Mouse (Mus musculus) liver, embryonic 16.5 days (tissue): ENCODE data around the gene Abca12. TPM values are rescaled to one million over a fixed set of nuclear protein-coding genes. Genes with fewer than 3 reads are reported as not detected.

ENCODE experiments used
- ATAC-seq: fragments of 200-750 bp; cut with Nextera tagmentation; 2 replicates; pipeline ENCODE4 v1.8.0; 2017; ENCODE audit warnings: low read depth, mild to moderate bottlenecking, moderate number of reproducible peaks, moderate library complexity
- H3K27ac ChIP-seq: fragments of 300-500 bp; sonication (generic); 2 replicates; pipeline ENCODE4 v1.5.1; 2014; ENCODE audit warnings: mild to moderate bottlenecking, low read length
- H3K27me3 ChIP-seq: fragments of 300-500 bp; sonication (generic); 2 replicates; pipeline ENCODE4 v1.6.1; 2014; ENCODE audit warnings: low read depth, low read length, mixed read lengths; ENCODE audit not compliant: control insufficient read depth, insufficient read depth
- H3K36me3 ChIP-seq: fragments of 300-500 bp; sonication (generic); 2 replicates; pipeline ENCODE4 v1.6.1; 2014; ENCODE audit warnings: mild to moderate bottlenecking; ENCODE audit not compliant: control insufficient read depth, insufficient read depth
- H3K4me1 ChIP-seq: fragments of 300-500 bp; sonication (generic); 2 replicates; pipeline ENCODE4 v1.6.1; 2014; ENCODE audit warnings: low read depth, low read length, mixed read lengths; ENCODE audit not compliant: control insufficient read depth
- H3K4me2 ChIP-seq: fragments of 300-500 bp; sonication (generic); 2 replicates; pipeline ENCODE4 v1.6.1; 2014; ENCODE audit warnings: low read depth, low read length, mixed read lengths
- H3K4me3 ChIP-seq: fragments of 300-500 bp; sonication (generic); 2 replicates; pipeline ENCODE4 v1.5.1; 2014; ENCODE audit warnings: low read depth, mild to moderate bottlenecking, low read length
- H3K9ac ChIP-seq: fragments of 300-500 bp; sonication (generic); 2 replicates; pipeline ENCODE4 v1.6.1; 2014; ENCODE audit warnings: low read depth, low read length
- H3K9me3 ChIP-seq: fragments of 300-500 bp; sonication (generic); replicated peaks from 2 replicates; pipeline ENCODE4 v1.6.1; 2016; ENCODE audit warnings: low read length; ENCODE audit not compliant: control insufficient read depth
- WGBS: fragments of 180-500 bp; shearing (Covaris S2); extraction: QIAGEN DNeasy Blood & Tissue Kit; methylation state at CpG from one replicate; pipeline ENCODE4 v1.1.7; 2014; ENCODE audit not compliant: insufficient replicate concordance; 5-methylcytosine and 5-hydroxymethylcytosine counted together
- polyA plus RNA-seq: library from polyadenylated mRNA; unstranded; fragments of >200 nt; fragmentation: Nextera tagmentation; extraction: Ambion mirVana; gene quantifications from 2 replicates; pipeline ENCODE4 v1.2.1, GENCODE M21; 2015

Gene Abca12
- polyA plus RNA-seq: not detected in 2 replicates

DNA sequence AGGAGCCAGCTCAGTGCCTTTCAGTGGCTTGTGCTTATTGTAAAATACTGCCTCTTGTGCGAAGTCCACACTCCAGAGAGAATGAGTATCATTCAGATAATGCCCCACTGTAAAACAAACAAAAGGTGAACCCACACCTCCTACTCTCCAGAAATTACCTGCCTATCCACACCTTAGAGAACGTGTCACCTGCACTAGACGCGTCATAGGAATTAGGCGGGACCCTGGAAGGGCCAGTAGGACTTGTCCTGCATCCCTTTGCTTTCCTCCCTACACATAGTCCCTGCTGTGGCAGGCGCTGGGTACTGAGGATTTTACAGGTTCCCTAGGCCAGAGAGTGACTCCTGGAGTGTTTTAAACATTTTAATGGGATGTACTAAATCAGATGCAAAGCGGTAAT is at the start of gene Abca12:
Gene Abca12, minus strand, starts transcription at position 101 of the 400 bp plus-strand sequence.
- Histone ChIP-seq H3K9me3 (no peaks in the 10 kb centered on the region), H3K27me3 (no peaks in the 10 kb centered on the region), H3K4me3 (no peak within 1 kb of the TSS), H3K4me2 (no peak within 1 kb of the TSS), H3K9ac (no peak within 1 kb of the TSS), H3K27ac (no peak within 1 kb of the TSS), H3K4me1 (no peaks in the 10 kb centered on the region), H3K36me3 (no peaks in the 10 kb centered on the region)
- 68% methylated on average over 7 of the region's 7 CpGs for WGBS
- ATAC-seq: no peak

DNA sequence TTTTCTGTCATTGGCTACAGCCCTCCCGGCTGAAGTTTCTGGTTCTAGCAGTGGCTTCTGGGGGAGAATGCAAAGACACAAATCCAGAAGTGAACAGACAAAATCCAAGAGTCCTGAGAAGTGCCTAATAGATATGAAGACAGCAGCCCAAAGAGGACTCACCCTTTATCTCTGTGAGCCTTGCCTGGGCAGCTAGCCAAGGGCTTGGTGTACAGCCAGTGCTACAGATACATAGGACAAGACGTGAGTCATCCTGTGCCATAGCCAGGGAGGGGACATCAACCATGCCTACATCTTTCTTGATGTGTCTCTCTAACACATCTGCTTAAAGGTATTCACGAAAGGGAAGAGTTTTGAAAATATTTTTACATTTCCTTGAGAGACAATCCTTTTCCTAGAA is 43.3 kb upstream of the Abca12 start:
- no peak for ATAC-seq
- no peaks in the 10 kb centered on the region for H3K4me1 ChIP-seq
- H3K4me2 ChIP-seq: no peak overlapping the region
- no peak overlapping the region for H3K9ac ChIP-seq
- no peaks in the 10 kb centered on the region for H3K27me3 ChIP-seq
- no peaks in the 10 kb centered on the region for H3K36me3 ChIP-seq
- no peaks in the 10 kb centered on the region for H3K9me3 ChIP-seq
- no peak overlapping the region for H3K4me3 ChIP-seq
- no peak overlapping the region for H3K27ac ChIP-seq
- 31% methylated on average over 3 of the region's 3 CpGs for WGBS

DNA sequence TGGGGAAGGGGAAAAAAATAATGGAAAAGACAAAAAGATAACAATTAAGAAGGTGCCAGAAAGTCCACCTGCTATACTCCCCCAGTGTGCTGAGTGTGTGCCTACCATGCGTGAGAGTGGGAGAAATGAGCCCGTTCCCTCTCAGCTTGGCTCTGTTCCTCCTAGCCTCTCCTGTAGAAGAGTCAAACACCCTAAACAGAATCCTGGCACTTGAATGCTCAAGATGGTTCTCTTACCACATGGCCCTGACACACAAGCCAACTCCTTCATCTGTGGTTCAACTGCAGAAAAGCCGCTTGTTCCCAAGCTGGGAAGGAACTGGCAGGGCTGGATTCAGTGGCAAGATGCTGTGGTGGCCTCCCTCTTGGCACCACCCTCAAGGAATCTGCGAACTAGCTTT is 32.7 kb upstream of the Abca12 start:
- ATAC-seq: no peak

DNA sequence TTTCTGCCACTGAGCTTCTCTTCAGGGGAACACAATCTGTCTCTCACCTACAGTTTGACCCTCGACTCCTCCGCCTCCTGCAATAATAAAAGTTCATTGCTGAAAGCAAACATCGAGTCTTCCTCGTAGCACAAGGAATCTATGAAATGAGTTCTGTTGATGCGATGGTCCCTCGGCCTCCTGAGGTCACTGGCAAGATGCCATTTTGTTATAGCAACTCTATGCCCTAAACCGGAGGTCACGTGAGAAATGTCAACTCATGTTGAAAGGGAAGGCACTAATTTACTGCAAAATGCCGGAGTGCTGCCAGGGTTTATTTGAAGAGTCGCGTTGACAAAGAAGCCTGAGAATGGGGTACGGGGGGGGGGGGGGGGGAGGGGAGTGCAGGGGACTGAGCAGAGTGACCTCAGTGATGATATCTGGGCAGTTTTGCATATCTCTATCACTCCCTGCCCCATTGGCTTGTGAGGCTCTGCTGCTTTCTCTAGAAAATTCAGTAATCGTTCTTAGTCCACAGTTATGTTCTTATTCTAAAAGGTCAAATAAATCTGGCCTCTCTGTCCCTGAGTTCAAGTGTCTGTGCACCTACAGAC is 7.1 kb upstream of the Abca12 start:
- Histone ChIP-seq H3K4me3 (no peak overlapping the region), H3K27ac (no peak overlapping the region), H3K9ac (no peak overlapping the region), H3K36me3 (no peaks in the 10 kb centered on the region), H3K4me2 (no peak overlapping the region), H3K9me3 (no peaks in the 10 kb centered on the region), H3K27me3 (no peaks in the 10 kb centered on the region), H3K4me1 (no peaks in the 10 kb centered on the region)
- 66% methylated on average over 13 of the region's 13 CpGs for WGBS
- ATAC-seq: no peak

More for the DNA sequence above, 32.7 kb upstream of the Abca12 start:
- no peak overlapping the region for H3K4me2 ChIP-seq
- H3K27me3 ChIP-seq: no peaks in the 10 kb centered on the region
- no peak overlapping the region for H3K4me3 ChIP-seq
- no peak overlapping the region for H3K9ac ChIP-seq
- H3K36me3 ChIP-seq: no peaks in the 10 kb centered on the region
- WGBS: 62% methylated on average over 4 of the region's 4 CpGs
- H3K27ac ChIP-seq: no peak overlapping the region
- H3K4me1 ChIP-seq: no peaks in the 10 kb centered on the region
- no peaks in the 10 kb centered on the region for H3K9me3 ChIP-seq

DNA sequence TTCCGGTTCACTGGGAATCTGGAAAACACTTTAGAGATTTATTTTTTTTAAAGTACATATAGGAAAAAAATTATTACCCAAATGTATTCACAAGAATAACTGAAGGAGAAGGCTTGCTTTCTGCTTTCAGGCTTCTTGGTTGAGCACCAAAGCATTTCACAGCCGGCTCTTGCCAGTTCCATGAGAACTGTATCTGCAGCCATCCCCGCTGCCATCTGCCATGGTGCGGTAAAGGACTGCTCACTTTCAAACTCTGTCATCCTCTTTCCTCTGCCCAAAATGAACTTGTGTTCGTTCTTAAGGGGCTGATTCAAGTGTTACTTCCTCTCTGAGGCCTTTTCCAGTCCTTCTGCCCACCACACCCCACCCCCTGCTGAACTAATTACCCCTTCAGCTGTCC is 3.8 kb upstream of the Abca12 start:
- no peaks in the 10 kb centered on the region for H3K4me1 ChIP-seq
- H3K9me3 ChIP-seq: no peaks in the 10 kb centered on the region
- no peak overlapping the region for H3K9ac ChIP-seq
- no peak overlapping the region for H3K27ac ChIP-seq
- no peak for ATAC-seq
- H3K4me3 ChIP-seq: no peak overlapping the region
- WGBS: 67% methylated on average over 5 of the region's 5 CpGs
- H3K27me3 ChIP-seq: no peaks in the 10 kb centered on the region
- H3K4me2 ChIP-seq: no peak overlapping the region
- H3K36me3 ChIP-seq: no peaks in the 10 kb centered on the region

DNA sequence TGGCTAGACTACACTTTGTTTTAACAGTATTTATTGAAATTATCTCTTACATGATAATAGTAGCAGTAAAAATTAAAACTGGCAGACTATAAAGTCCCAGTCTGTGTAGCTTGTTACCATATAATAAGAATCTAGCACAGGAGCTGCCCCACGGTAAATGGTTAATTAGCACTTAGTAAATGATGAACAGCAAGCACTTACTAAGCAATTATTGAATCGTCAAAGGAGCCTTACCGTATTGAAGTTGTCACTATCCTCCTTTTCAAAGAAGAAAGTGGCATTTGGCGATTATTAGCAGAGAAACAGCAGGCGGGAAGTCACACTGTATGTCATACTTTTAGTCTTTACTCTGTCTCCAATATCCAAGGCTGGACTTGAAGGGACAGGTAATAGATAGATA is 3.2 kb upstream of the Abca12 start:
- 69% methylated on average over 5 of the region's 5 CpGs for WGBS
- H3K9me3 ChIP-seq: no peaks in the 10 kb centered on the region
- no peaks in the 10 kb centered on the region for H3K36me3 ChIP-seq
- no peak overlapping the region for H3K27ac ChIP-seq
- H3K4me1 ChIP-seq: no peaks in the 10 kb centered on the region
- no peak overlapping the region for H3K4me3 ChIP-seq
- no peaks in the 10 kb centered on the region for H3K27me3 ChIP-seq
- H3K4me2 ChIP-seq: no peak overlapping the region
- H3K9ac ChIP-seq: no peak overlapping the region
- no peak for ATAC-seq

DNA sequence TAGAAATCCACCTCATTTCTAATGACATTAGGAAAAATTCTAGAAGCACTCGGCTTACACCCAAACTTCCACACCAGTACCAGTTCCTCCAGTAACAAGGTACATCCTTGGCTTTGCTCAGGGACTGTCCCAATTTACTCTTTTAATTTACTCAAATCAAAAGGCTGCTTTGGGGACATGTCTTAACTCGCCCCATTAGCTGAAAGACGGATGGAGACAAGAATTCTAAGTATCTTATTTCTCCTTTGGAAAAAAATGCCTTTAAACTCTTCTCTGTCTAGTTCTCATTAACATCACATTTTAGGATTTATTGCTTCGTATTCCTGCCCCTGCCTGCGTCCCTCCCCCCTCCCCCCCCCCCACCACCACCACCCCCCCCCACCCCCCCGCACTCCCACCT is 626 bp downstream of the Abca12 start:
- ATAC-seq: no peak
- 60% methylated on average over 5 of the region's 6 CpGs for WGBS
- no peak overlapping the region for H3K27ac ChIP-seq

DNA sequence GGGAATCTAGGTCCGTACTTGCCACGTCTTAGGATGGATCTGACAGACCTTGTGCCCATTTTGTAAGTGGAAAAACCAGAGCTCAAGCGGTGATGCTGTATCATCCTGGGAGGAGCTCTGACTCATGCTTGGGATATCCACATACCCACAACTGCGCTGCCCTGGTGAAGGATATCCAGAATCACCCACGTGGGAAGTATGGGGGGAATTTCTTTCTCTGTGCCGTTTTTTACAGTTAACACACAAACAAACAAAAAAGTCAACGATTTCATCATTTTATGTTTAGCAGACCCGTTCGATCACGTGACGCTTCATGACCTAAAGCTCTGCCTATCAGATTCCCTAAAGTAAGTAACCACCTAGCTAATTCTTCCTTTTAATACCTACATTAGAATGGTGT is 1.6 kb downstream of the Abca12 start:
- Histone ChIP-seq H3K9ac (no peak overlapping the region), H3K27ac (no peak overlapping the region), H3K9me3 (no peaks in the 10 kb centered on the region), H3K4me3 (no peak overlapping the region), H3K4me1 (no peaks in the 10 kb centered on the region), H3K27me3 (no peaks in the 10 kb centered on the region), H3K4me2 (no peak overlapping the region), H3K36me3 (no peaks in the 10 kb centered on the region)
- ATAC-seq: no peak
- 65% methylated on average over 11 of the region's 11 CpGs for WGBS

More for the DNA sequence above, 626 bp downstream of the Abca12 start:
- H3K4me2 ChIP-seq: no peak overlapping the region
- no peaks in the 10 kb centered on the region for H3K4me1 ChIP-seq
- H3K27me3 ChIP-seq: no peaks in the 10 kb centered on the region
- H3K9me3 ChIP-seq: no peaks in the 10 kb centered on the region
- no peak overlapping the region for H3K4me3 ChIP-seq
- no peak overlapping the region for H3K9ac ChIP-seq
- no peaks in the 10 kb centered on the region for H3K36me3 ChIP-seq

DNA sequence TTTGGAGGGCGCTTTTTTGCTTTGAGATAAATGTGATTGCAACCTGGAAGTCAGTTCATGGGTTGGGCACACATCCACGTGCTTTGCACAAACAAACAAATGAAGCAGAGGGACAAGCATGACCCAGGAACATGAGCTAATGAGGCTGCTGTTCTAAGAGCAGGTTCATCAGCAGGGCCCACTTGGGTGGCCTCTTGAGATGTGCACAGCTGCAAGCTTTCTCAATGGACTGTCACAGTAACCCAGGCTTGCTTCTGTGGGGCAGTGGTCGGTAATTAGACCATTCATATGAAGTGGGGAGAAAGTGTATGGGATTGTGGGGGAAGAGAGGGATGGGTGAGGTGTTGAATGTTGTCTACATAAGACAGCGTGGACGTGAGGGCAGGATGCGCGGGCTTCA is 7.0 kb downstream of the Abca12 start:
- H3K36me3 ChIP-seq: no peaks in the 10 kb centered on the region
- ATAC-seq: no peak
- no peak overlapping the region for H3K27ac ChIP-seq
- no peaks in the 10 kb centered on the region for H3K4me1 ChIP-seq
- H3K9me3 ChIP-seq: no peaks in the 10 kb centered on the region
- WGBS: 68% methylated on average over 7 of the region's 7 CpGs
- H3K9ac ChIP-seq: no peak overlapping the region
- H3K4me3 ChIP-seq: no peak overlapping the region
- no peaks in the 10 kb centered on the region for H3K27me3 ChIP-seq
- no peak overlapping the region for H3K4me2 ChIP-seq
